Mouse (Mus musculus) lung, postnatal 0 days (tissue): ENCODE measurements around the gene Wdfy2. TPM values are rescaled to one million over a fixed set of nuclear protein-coding genes. Genes with fewer than 3 reads are reported as not detected.

ENCODE experiments used
- ATAC-seq: fragments of 200-750 bp; cut with Nextera tagmentation; 2 replicates; pipeline ENCODE4 v1.8.0; 2017; ENCODE audit warnings: moderate library complexity
- DNase-seq: peaks from one replicate; pipeline ENCODE4 v3.0.0-alpha.2; 2016; ENCODE audit warnings: low spot score
- H3K27ac ChIP-seq: fragments of 300-500 bp; sonication (generic); 2 replicates; pipeline ENCODE4 v1.5.1; 2014; ENCODE audit warnings: antibody characterized with exemption, mild to moderate bottlenecking, low read length, mixed read lengths
- H3K27me3 ChIP-seq: fragments of 300-500 bp; sonication (generic); replicated peaks from 2 replicates; pipeline ENCODE4 v1.6.1; 2014; ENCODE audit warnings: low read length, mixed read lengths; ENCODE audit not compliant: insufficient read depth
- H3K36me3 ChIP-seq: fragments of 300-500 bp; sonication (generic); 2 replicates; pipeline ENCODE4 v1.6.1; 2014; ENCODE audit warnings: low read length, mixed read lengths; ENCODE audit not compliant: insufficient read depth
- H3K4me1 ChIP-seq: fragments of 300-500 bp; sonication (generic); 2 replicates; pipeline ENCODE4 v1.6.1; 2014; ENCODE audit warnings: antibody characterized with exemption, low read depth, low read length, mixed read lengths; ENCODE audit not compliant: insufficient read depth
- H3K4me2 ChIP-seq: fragments of 300-500 bp; sonication (generic); replicated peaks from 2 replicates; pipeline ENCODE4 v1.6.1; 2014; ENCODE audit warnings: low read depth, mild to moderate bottlenecking, low read length, moderate library complexity, mixed read lengths
- H3K4me3 ChIP-seq: fragments of 300-500 bp; sonication (generic); 2 replicates; pipeline ENCODE4 v1.5.1; 2014; ENCODE audit warnings: low read depth, low read length
- H3K9ac ChIP-seq: fragments of 300-500 bp; sonication (generic); replicated peaks from 2 replicates; pipeline ENCODE4 v1.6.1; 2014; ENCODE audit warnings: low read depth, mild to moderate bottlenecking
- H3K9me3 ChIP-seq: fragments of 300-500 bp; sonication (generic); 2 replicates; pipeline ENCODE4 v1.6.1; 2016; ENCODE audit warnings: low read length, mixed read lengths
- CTCF ChIP-seq: IDR thresholded peaks from 2 replicates; pipeline ENCODE4 v1.5.1; 2016; ENCODE audit warnings: antibody characterized with exemption, mild to moderate bottlenecking
- EP300 ChIP-seq: IDR thresholded peaks from 2 replicates; pipeline ENCODE4 v1.6.1; 2016; ENCODE audit warnings: antibody characterized with exemption, mild to moderate bottlenecking, control low read depth
- WGBS: fragments of 180-500 bp; shearing (Covaris S2); extraction: QIAGEN DNeasy Blood & Tissue Kit; methylation state at CpG from one replicate; pipeline ENCODE4 v1.1.7; 2014; 5-methylcytosine and 5-hydroxymethylcytosine counted together
- polyA plus RNA-seq: library from polyadenylated mRNA; unstranded; fragments of >200 nt; fragmentation: Nextera tagmentation; extraction: Ambion mirVana; gene quantifications from 2 replicates; pipeline ENCODE4 v1.2.1, GENCODE M21; 2015

Gene Wdfy2
- polyA plus RNA-seq, 1 experiment from 2014 or later = 3.5 TPM

GRCm38 (mm10) chr14:62878634-62879430 is 41.4 kb downstream of the Wdfy2 start:
- Histone ChIP-seq H3K27me3 (no peaks in the 10 kb centered on the region), H3K4me3 (no peak overlapping the region), H3K27ac (peak overlapping the region; percentile 54; the same call in 1 of the 2 replicates), H3K9ac (no peak overlapping the region), H3K4me2 (no peak overlapping the region), H3K9me3 (no peaks in the 10 kb centered on the region), H3K36me3 (no peaks in the 10 kb centered on the region), H3K4me1 (peaks cover 22% of the 10 kb centered on the region)
- DNase-seq = no peak
- TF ChIP-seq CTCF = no peak
- no peak for TF ChIP-seq EP300
- 44% methylated on average over 7 of the region's 7 CpGs for WGBS
- ATAC-seq = no peak

GRCm38 (mm10) chr14:62879497-62879896 is 42.0 kb downstream of the Wdfy2 start:
- peak; percentile 16; the same call in 1 of the 2 replicates for TF ChIP-seq EP300
- peak; percentile 78 for TF ChIP-seq CTCF
- Histone ChIP-seq H3K4me3 (no peak overlapping the region), H3K9ac (no peak overlapping the region), H3K4me2 (no peak overlapping the region; the same call in 1 of the 2 replicates), H3K4me1 (peaks cover 22% of the 10 kb centered on the region), H3K27ac (peak overlapping the region; percentile 79), H3K9me3 (no peaks in the 10 kb centered on the region), H3K27me3 (no peaks in the 10 kb centered on the region), H3K36me3 (no peaks in the 10 kb centered on the region)
- WGBS = 14% methylated on average over 5 of the region's 5 CpGs
- DNase-seq = peak; percentile 94
- peak; percentile 84 for ATAC-seq

DNA sequence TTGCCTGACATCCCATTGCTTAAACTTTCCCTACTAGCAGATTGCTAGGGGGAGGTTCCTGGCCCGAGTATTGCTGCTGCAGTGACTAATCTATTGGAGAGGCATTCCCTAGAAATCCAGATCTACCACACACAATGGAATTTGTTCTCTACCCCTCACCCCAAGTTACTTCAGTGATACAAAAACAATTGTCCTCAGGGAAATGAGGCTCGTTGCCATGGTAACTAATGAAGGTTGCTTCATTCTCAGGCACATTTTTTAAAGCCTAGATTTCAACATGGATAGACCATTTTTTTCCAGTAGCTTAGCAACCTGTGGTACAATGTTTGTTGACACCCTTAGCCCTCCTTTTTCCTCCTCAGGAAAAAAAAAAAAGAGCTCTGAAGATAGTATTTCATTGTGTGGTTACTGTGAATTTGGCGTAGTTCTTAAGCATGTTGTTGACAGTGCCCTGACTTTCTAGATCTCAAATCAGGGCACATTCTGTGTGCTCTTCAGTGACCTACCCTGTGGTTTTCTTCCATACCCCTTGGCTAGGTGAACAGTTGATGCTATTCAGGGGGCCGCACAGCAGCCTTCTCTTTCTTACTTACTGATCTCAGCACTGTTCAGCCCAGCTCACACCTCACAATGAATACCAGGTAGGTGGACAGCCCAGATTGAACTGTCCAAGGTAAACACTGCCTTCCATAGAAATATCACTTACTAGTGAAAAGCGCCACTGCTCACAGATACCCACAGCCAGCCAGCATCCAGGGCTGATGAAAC is 42.8 kb downstream of the Wdfy2 start:
- no peak overlapping the region for H3K9ac ChIP-seq
- H3K4me1 ChIP-seq = peaks cover 22% of the 10 kb centered on the region
- peak; percentile 97 for DNase-seq
- ATAC-seq = peak; percentile 91
- no peaks in the 10 kb centered on the region for H3K27me3 ChIP-seq
- H3K4me2 ChIP-seq = no peak overlapping the region
- no peak for TF ChIP-seq CTCF
- TF ChIP-seq EP300 = peak; percentile 81
- 42% methylated on average over 5 of the region's 5 CpGs for WGBS
- no peak overlapping the region for H3K4me3 ChIP-seq
- H3K36me3 ChIP-seq = no peaks in the 10 kb centered on the region
- H3K9me3 ChIP-seq = no peaks in the 10 kb centered on the region
- H3K27ac ChIP-seq = peak overlapping the region; percentile 69

GRCm38 (mm10) chr14:62882061-62882614 is 44.7 kb downstream of the Wdfy2 start:
- no peak overlapping the region for H3K27ac ChIP-seq
- H3K4me1 ChIP-seq = peaks cover 22% of the 10 kb centered on the region
- no peak overlapping the region for H3K9ac ChIP-seq
- no peaks in the 10 kb centered on the region for H3K36me3 ChIP-seq
- TF ChIP-seq EP300 (no peak), CTCF (peak; percentile 26; the same call in 1 of the 2 replicates)
- no peak for ATAC-seq
- no peak for DNase-seq
- H3K4me3 ChIP-seq = no peak overlapping the region
- WGBS = 41% methylated on average over 4 of the region's 4 CpGs
- H3K4me2 ChIP-seq = no peak overlapping the region
- no peaks in the 10 kb centered on the region for H3K27me3 ChIP-seq
- H3K9me3 ChIP-seq = no peaks in the 10 kb centered on the region

- 21% methylated on average over 1 of the region's 1 CpGs for WGBS
- no peak for TF ChIP-seq CTCF
- no peak for TF ChIP-seq EP300
- no peak for ATAC-seq
These were observed 46.1 kb downstream of the Wdfy2 start for GRCm38 (mm10) chr14:62883551-62883950.

GRCm38 (mm10) chr14:62884171-62884570 is 46.7 kb downstream of the Wdfy2 start:
- no peak for TF ChIP-seq EP300
- Histone ChIP-seq H3K27me3 (no peaks in the 10 kb centered on the region), H3K36me3 (no peaks in the 10 kb centered on the region), H3K4me3 (no peak overlapping the region), H3K9me3 (no peaks in the 10 kb centered on the region), H3K4me1 (peaks cover 10% of the 10 kb centered on the region), H3K27ac (no peak overlapping the region), H3K4me2 (no peak overlapping the region), H3K9ac (no peak overlapping the region)
- 35% methylated on average over 5 of the region's 5 CpGs for WGBS
- DNase-seq (peak; percentile 32), ATAC-seq (no peak)

More at GRCm38 (mm10) chr14:62883551-62883950, 46.1 kb downstream of the Wdfy2 start:
- Histone ChIP-seq H3K4me3 (no peak overlapping the region), H3K4me1 (peaks cover 16% of the 10 kb centered on the region), H3K9ac (no peak overlapping the region), H3K9me3 (no peaks in the 10 kb centered on the region), H3K27ac (no peak overlapping the region), H3K27me3 (no peaks in the 10 kb centered on the region), H3K4me2 (no peak overlapping the region), H3K36me3 (no peaks in the 10 kb centered on the region)
- DNase-seq = no peak
